Mouse (Mus musculus): ENCODE results near the gene Galk2. TPM values are rescaled to one million over a fixed set of nuclear protein-coding genes. Genes with fewer than 3 reads are reported as not detected.

Gene Galk2
- polyA plus RNA-seq, 1 experiment from 2014 or later = 34.0 TPM

- Histone ChIP-seq H3K36me3 (ENCODE audit: control insufficient read depth, insufficient read depth, low read length) (peaks cover 15% of the 10 kb centered on the region), H3K4me2 (ENCODE audit: low read length) (no peak overlapping the region), H3K4me3 (ENCODE audit: control insufficient read depth in 1 of 2, insufficient read depth in 1 of 2, low read depth in 1 of 2, low read length in 2 of 2) (no peak overlapping the region), H3K9ac (ENCODE audit: low read length) (no peak overlapping the region), H3K9me3 (ENCODE audit: control insufficient read depth, low read length) (no peaks in the 10 kb centered on the region), H3K4me1 (ENCODE audit: control insufficient read depth in 2 of 2, insufficient read depth in 2 of 2, low read length in 2 of 2) (peaks cover 3 to 5% of the 10 kb centered on the region in 2 experiments; a peak in 1 of 4 replicates), H3K27ac (replicated peaks in 1 of 2; ENCODE audit: control insufficient read depth in 1 of 2, insufficient read depth in 1 of 2, low read depth in 2 of 2, low read length in 2 of 2) (no peak overlapping the region), H3K27me3 (ENCODE audit: control insufficient read depth, insufficient read depth, low read length) (no peaks in the 10 kb centered on the region)
- WGBS = 39% methylated on average over 6 of the region's 6 CpGs
- ATAC-seq (ENCODE audit: insufficient number of reproducible peaks, insufficient read depth, low FRiP score, low read depth) = no peak
These were observed 42.0 kb downstream of the Galk2 start for GRCm38 (mm10) chr2:125900797-125901410.

- no peak for ATAC-seq (ENCODE audit: insufficient number of reproducible peaks, insufficient read depth, low FRiP score, low read depth)
- no peak overlapping the region for H3K27ac ChIP-seq (replicated peaks in 1 of 2; ENCODE audit: control insufficient read depth in 1 of 2, insufficient read depth in 1 of 2, low read depth in 2 of 2, low read length in 2 of 2)
- 74% methylated on average over 3 of the region's 3 CpGs for WGBS
These were observed 42.5 kb downstream of the Galk2 start for GRCm38 (mm10) chr2:125901426-125901825.

GRCm38 (mm10) chr2:125906407-125907066, 47.6 kb downstream of the Galk2 start:
- no peak for ATAC-seq (ENCODE audit: insufficient number of reproducible peaks, insufficient read depth, low FRiP score, low read depth)
- 85% methylated on average over 4 of the region's 4 CpGs for WGBS
- Histone ChIP-seq H3K4me1 (ENCODE audit: control insufficient read depth in 2 of 2, insufficient read depth in 2 of 2, low read length in 2 of 2) (no peaks in the 10 kb centered on the region), H3K4me2 (ENCODE audit: low read length) (no peak overlapping the region), H3K9ac (ENCODE audit: low read length) (no peak overlapping the region), H3K27ac (replicated peaks in 1 of 2; ENCODE audit: control insufficient read depth in 1 of 2, insufficient read depth in 1 of 2, low read depth in 2 of 2, low read length in 2 of 2) (no peak overlapping the region), H3K4me3 (ENCODE audit: control insufficient read depth in 1 of 2, insufficient read depth in 1 of 2, low read depth in 1 of 2, low read length in 2 of 2) (no peak overlapping the region), H3K27me3 (ENCODE audit: control insufficient read depth, insufficient read depth, low read length) (no peaks in the 10 kb centered on the region), H3K9me3 (ENCODE audit: control insufficient read depth, low read length) (no peaks in the 10 kb centered on the region), H3K36me3 (ENCODE audit: control insufficient read depth, insufficient read depth, low read length) (no peaks in the 10 kb centered on the region; the same call in 1 of the 2 replicates)

More at GRCm38 (mm10) chr2:125901426-125901825, 42.5 kb downstream of the Galk2 start:
- Histone ChIP-seq H3K4me3 (ENCODE audit: control insufficient read depth in 1 of 2, insufficient read depth in 1 of 2, low read depth in 1 of 2, low read length in 2 of 2) (no peak overlapping the region), H3K4me2 (ENCODE audit: low read length) (no peak overlapping the region), H3K36me3 (ENCODE audit: control insufficient read depth, insufficient read depth, low read length) (peaks cover 13% of the 10 kb centered on the region), H3K4me1 (ENCODE audit: control insufficient read depth in 2 of 2, insufficient read depth in 2 of 2, low read length in 2 of 2) (peaks cover 3 to 5% of the 10 kb centered on the region in 2 experiments; a peak in 1 of 4 replicates), H3K27me3 (ENCODE audit: control insufficient read depth, insufficient read depth, low read length) (no peaks in the 10 kb centered on the region), H3K9ac (ENCODE audit: low read length) (no peak overlapping the region), H3K9me3 (ENCODE audit: control insufficient read depth, low read length) (no peaks in the 10 kb centered on the region)

DNA sequence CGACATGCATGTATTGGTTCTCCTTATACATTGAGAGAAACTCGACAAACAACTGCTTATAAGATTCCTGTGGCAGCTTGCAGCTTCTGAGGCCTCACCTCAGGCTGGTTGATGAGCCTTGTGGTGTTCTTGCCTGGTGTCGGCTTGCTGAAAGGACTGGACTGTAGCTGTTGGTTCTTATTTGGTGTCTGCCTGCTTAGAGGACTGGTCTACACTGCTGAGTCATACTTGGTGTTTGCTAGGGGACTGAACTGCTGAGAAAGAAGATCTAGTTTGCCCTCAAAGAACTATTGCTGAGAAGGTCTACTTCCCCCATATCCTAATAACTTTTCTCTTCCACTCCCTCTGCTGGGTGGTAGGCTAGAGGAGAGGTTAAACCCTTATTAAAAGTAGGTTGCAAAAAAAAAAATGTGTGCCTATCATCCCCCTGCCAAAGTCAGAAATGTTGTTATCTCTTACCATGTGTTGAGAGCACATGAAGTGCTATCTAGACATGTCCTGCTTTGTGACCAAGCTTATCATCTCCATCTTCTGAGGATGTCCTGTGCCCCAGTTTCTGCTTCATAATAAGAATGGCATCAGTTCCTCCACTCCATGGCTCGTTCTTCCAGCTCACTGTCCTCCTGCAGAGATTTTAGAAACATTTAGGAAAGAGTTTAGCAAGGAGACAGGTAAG, 48.8 kb downstream of the Galk2 start:
- no peak overlapping the region for H3K4me2 ChIP-seq (ENCODE audit: low read length)
- no peak overlapping the region for H3K9ac ChIP-seq (ENCODE audit: low read length)
- no peaks in the 10 kb centered on the region for H3K9me3 ChIP-seq (ENCODE audit: control insufficient read depth, low read length)
- no peak overlapping the region for H3K4me3 ChIP-seq (ENCODE audit: control insufficient read depth in 1 of 2, insufficient read depth in 1 of 2, low read depth in 1 of 2, low read length in 2 of 2)
- no peaks in the 10 kb centered on the region for H3K27me3 ChIP-seq (ENCODE audit: control insufficient read depth, insufficient read depth, low read length)
- no peaks in the 10 kb centered on the region; the same call in 1 of the 2 replicates for H3K36me3 ChIP-seq (ENCODE audit: control insufficient read depth, insufficient read depth, low read length)
- WGBS = 73% methylated on average over 4 of the region's 4 CpGs
- no peak for ATAC-seq (ENCODE audit: insufficient number of reproducible peaks, insufficient read depth, low FRiP score, low read depth)
- no peaks in the 10 kb centered on the region for H3K4me1 ChIP-seq (ENCODE audit: control insufficient read depth in 2 of 2, insufficient read depth in 2 of 2, low read length in 2 of 2)
- H3K27ac ChIP-seq (replicated peaks in 1 of 2; ENCODE audit: control insufficient read depth in 1 of 2, insufficient read depth in 1 of 2, low read depth in 2 of 2, low read length in 2 of 2) = no peak overlapping the region

GRCm38 (mm10) chr2:125914167-125914566, 55.3 kb downstream of the Galk2 start:
- Histone ChIP-seq H3K4me3 (ENCODE audit: control insufficient read depth in 1 of 2, insufficient read depth in 1 of 2, low read depth in 1 of 2, low read length in 2 of 2) (no peak overlapping the region), H3K4me2 (ENCODE audit: low read length) (no peak overlapping the region), H3K27me3 (ENCODE audit: control insufficient read depth, insufficient read depth, low read length) (no peaks in the 10 kb centered on the region), H3K36me3 (ENCODE audit: control insufficient read depth, insufficient read depth, low read length) (no peaks in the 10 kb centered on the region), H3K9ac (ENCODE audit: low read length) (no peak overlapping the region), H3K27ac (replicated peaks in 1 of 2; ENCODE audit: control insufficient read depth in 1 of 2, insufficient read depth in 1 of 2, low read depth in 2 of 2, low read length in 2 of 2) (no peak overlapping the region), H3K9me3 (ENCODE audit: control insufficient read depth, low read length) (no peaks in the 10 kb centered on the region), H3K4me1 (ENCODE audit: control insufficient read depth in 2 of 2, insufficient read depth in 2 of 2, low read length in 2 of 2) (no peaks in the 10 kb centered on the region)
- no peak for ATAC-seq (ENCODE audit: insufficient number of reproducible peaks, insufficient read depth, low FRiP score, low read depth)
- WGBS = 50% methylated on average over 1 of the region's 1 CpGs

GRCm38 (mm10) chr2:125914713-125915112, 55.8 kb downstream of the Galk2 start:
- Histone ChIP-seq H3K9me3 (ENCODE audit: control insufficient read depth, low read length) (no peaks in the 10 kb centered on the region), H3K9ac (ENCODE audit: low read length) (no peak overlapping the region), H3K4me2 (ENCODE audit: low read length) (no peak overlapping the region), H3K4me1 (ENCODE audit: control insufficient read depth in 2 of 2, insufficient read depth in 2 of 2, low read length in 2 of 2) (no peaks in the 10 kb centered on the region), H3K27ac (replicated peaks in 1 of 2; ENCODE audit: control insufficient read depth in 1 of 2, insufficient read depth in 1 of 2, low read depth in 2 of 2, low read length in 2 of 2) (no peak overlapping the region), H3K36me3 (ENCODE audit: control insufficient read depth, insufficient read depth, low read length) (no peaks in the 10 kb centered on the region), H3K4me3 (ENCODE audit: control insufficient read depth in 1 of 2, insufficient read depth in 1 of 2, low read depth in 1 of 2, low read length in 2 of 2) (no peak overlapping the region), H3K27me3 (ENCODE audit: control insufficient read depth, insufficient read depth, low read length) (no peaks in the 10 kb centered on the region)
- no peak for ATAC-seq (ENCODE audit: insufficient number of reproducible peaks, insufficient read depth, low FRiP score, low read depth)

GRCm38 (mm10) chr2:125916652-125917296, 57.9 kb downstream of the Galk2 start:
- no peak overlapping the region for H3K27ac ChIP-seq (replicated peaks in 1 of 2; ENCODE audit: control insufficient read depth in 1 of 2, insufficient read depth in 1 of 2, low read depth in 2 of 2, low read length in 2 of 2)
- H3K27me3 ChIP-seq (ENCODE audit: control insufficient read depth, insufficient read depth, low read length) = no peaks in the 10 kb centered on the region
- no peak overlapping the region for H3K9ac ChIP-seq (ENCODE audit: low read length)
- ATAC-seq (ENCODE audit: insufficient number of reproducible peaks, insufficient read depth, low FRiP score, low read depth) = no peak
- H3K9me3 ChIP-seq (ENCODE audit: control insufficient read depth, low read length) = no peaks in the 10 kb centered on the region
- H3K4me3 ChIP-seq (ENCODE audit: control insufficient read depth in 1 of 2, insufficient read depth in 1 of 2, low read depth in 1 of 2, low read length in 2 of 2) = no peak overlapping the region
- no peak overlapping the region for H3K4me2 ChIP-seq (ENCODE audit: low read length)
- H3K36me3 ChIP-seq (ENCODE audit: control insufficient read depth, insufficient read depth, low read length) = 0 out of 2 replicates have a peak, but pooled peaks cover 2% of the 10 kb centered on the region
- WGBS = 70% methylated on average over 11 of the region's 11 CpGs
- no peaks in the 10 kb centered on the region for H3K4me1 ChIP-seq (ENCODE audit: control insufficient read depth in 2 of 2, insufficient read depth in 2 of 2, low read length in 2 of 2)

Data from heart, embryonic 14.5 days (tissue).